Mouse (Mus musculus) stomach, embryonic 14.5 days (tissue): ENCODE measurements at regions not wholly inside any gene's neighbourhood (a gene's known extent, or its start where the extent isn't known, plus 50 kb on each side); places are given as distances from the start of the nearest gene placed in this dataset.

ENCODE experiments used
- ATAC-seq: fragments of 200-750 bp; cut with Nextera tagmentation; 2 replicates; pipeline ENCODE4 v1.8.0; 2017; ENCODE audit warnings: low read depth, moderate TSS enrichment; ENCODE audit not compliant: insufficient number of reproducible peaks, insufficient read depth, low FRiP score
- H3K27ac ChIP-seq: fragments of 300-500 bp; sonication (generic); 2 replicates; pipeline ENCODE4 v1.5.1; 2014; ENCODE audit warnings: mild to moderate bottlenecking, low read length, moderate library complexity, mixed read lengths
- H3K27me3 ChIP-seq: fragments of 300-500 bp; sonication (generic); 2 replicates; pipeline ENCODE4 v1.6.1; 2014; ENCODE audit warnings: low read length, control low read depth, mixed read lengths; ENCODE audit not compliant: control insufficient read depth, insufficient read depth
- H3K36me3 ChIP-seq: fragments of 300-500 bp; sonication (generic); 2 replicates; pipeline ENCODE4 v1.6.1; 2014; ENCODE audit warnings: mild to moderate bottlenecking, control low read depth, low read length, moderate library complexity, mixed read lengths; ENCODE audit not compliant: control insufficient read depth, insufficient read depth
- H3K4me1 ChIP-seq: fragments of 300-500 bp; sonication (generic); 2 replicates; pipeline ENCODE4 v1.6.1; 2014; ENCODE audit warnings: low read length, control low read depth, mixed read lengths; ENCODE audit not compliant: control insufficient read depth, insufficient read depth
- H3K4me2 ChIP-seq: fragments of 300-500 bp; sonication (generic); replicated peaks from 2 replicates; pipeline ENCODE4 v1.6.1; 2014; ENCODE audit warnings: low read depth, low read length, control low read depth
- H3K4me3 ChIP-seq: fragments of 300-500 bp; sonication (generic); 2 replicates; pipeline ENCODE4 v1.5.1; 2014; ENCODE audit warnings: low read depth, low read length, control low read depth
- H3K9ac ChIP-seq: fragments of 300-500 bp; sonication (generic); replicated peaks from 2 replicates; pipeline ENCODE4 v1.6.1; 2014; ENCODE audit warnings: low read depth, mild to moderate bottlenecking, control low read depth, low read length, moderate library complexity, mixed read lengths
- H3K9me3 ChIP-seq: fragments of 300-500 bp; sonication (generic); 2 replicates; pipeline ENCODE4 v1.6.1; 2016; ENCODE audit warnings: low read depth, low read length, control low read depth; ENCODE audit not compliant: control insufficient read depth
- WGBS: fragments of 180-500 bp; shearing (Covaris S2); extraction: QIAGEN DNeasy Blood & Tissue Kit; methylation state at CpG from one replicate; pipeline ENCODE4 v1.1.7; 2014; 5-methylcytosine and 5-hydroxymethylcytosine counted together

DNA sequence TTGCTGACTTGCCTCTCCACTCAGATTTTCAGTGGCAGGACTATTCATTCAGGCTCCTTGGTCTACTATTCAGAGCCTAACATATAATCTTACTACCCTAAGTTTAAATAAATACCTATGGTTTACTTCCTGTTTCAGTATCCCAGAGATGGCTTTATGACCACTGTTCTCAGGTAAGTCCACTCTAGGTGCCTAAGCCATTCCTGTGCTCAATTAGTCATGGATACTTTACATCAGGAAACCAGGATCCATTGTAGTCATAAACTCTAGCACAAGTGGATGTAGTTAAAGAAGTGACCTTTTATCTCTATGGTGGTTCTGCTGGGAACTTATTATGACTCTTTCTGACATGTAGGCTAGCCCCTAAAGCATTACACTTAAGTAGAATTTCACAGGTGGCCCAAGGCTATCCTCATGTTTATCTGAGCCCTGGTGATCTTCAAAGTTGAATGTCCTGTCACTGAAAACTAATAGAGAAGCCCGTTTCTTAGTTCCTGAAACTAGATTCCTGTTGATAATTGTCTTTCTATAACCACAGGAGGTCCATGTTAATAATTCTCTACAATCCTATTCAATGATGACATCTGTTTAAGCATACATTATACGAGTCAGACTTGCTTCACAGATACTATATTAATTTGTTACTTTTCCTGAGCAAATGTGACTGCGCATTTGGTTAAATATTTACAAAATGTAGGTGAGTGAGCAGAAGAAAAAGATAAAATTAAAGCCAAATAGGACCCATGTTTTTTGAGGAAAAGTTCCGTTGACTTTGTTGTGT lies 1067.0 kb downstream of the Car8 start:
- no peak overlapping the region for H3K9ac ChIP-seq
- WGBS: 47% methylated on average over 4 of the region's 4 CpGs
- H3K4me3 ChIP-seq: no peak overlapping the region

DNA sequence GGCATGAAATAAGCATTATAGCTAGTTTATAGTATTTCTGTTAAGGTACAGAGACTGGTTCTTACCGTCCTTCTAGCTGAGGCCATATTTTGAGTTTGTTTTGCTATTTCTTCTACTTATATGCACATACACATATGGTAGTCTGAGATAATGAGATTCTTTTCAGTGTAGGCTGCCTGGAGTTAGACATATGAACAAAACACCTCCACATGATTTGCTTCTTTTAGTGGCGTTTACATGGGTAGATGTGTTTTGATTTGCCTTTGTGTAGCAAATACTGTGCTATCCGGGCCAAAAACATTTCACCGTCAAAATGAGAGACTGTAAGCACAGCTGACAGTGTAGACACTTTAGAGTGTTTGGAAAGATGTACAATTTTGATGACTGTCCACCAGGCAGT lies 1077.4 kb downstream of the Car8 start:
- Histone ChIP-seq H3K9ac (no peak overlapping the region), H3K27ac (no peak overlapping the region), H3K27me3 (no peaks in the 10 kb centered on the region), H3K4me2 (no peak overlapping the region), H3K4me1 (no peaks in the 10 kb centered on the region), H3K36me3 (no peaks in the 10 kb centered on the region), H3K9me3 (no peaks in the 10 kb centered on the region), H3K4me3 (no peak overlapping the region)
- no peak for ATAC-seq
- WGBS: 83% methylated on average over 4 of the region's 4 CpGs

More for the DNA sequence above, 1067.0 kb downstream of the Car8 start:
- no peaks in the 10 kb centered on the region for H3K27me3 ChIP-seq
- no peaks in the 10 kb centered on the region for H3K9me3 ChIP-seq
- no peak overlapping the region for H3K27ac ChIP-seq
- H3K4me2 ChIP-seq: no peak overlapping the region
- H3K4me1 ChIP-seq: no peaks in the 10 kb centered on the region
- ATAC-seq: no peak
- no peaks in the 10 kb centered on the region for H3K36me3 ChIP-seq

DNA sequence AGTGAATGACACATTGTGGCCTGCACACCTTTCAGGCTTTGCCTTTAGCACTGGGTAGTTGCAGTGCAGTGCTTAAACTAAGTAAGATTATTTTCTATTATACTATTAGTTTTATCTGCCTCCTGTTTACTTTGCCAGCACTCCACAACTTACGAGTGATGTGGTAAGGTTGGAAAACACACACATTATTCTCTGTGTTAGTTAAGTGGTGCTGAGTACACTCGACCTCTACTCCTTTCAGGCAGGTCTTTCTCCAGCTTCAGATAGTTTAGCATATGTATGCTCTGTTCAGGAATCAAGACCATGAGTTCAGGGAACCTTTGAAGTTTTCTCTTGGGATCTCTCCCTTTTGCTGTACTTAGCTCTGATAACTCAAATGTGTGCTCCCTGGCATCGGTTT lies 1081.0 kb downstream of the Car8 start:
- WGBS: 63% methylated on average over 3 of the region's 3 CpGs
- Histone ChIP-seq H3K27ac (no peak overlapping the region), H3K4me1 (no peaks in the 10 kb centered on the region), H3K4me2 (no peak overlapping the region), H3K4me3 (no peak overlapping the region), H3K27me3 (no peaks in the 10 kb centered on the region), H3K9me3 (no peaks in the 10 kb centered on the region), H3K9ac (no peak overlapping the region), H3K36me3 (no peaks in the 10 kb centered on the region)
- ATAC-seq: peak; percentile 78; the same call in 1 of the 2 replicates

DNA sequence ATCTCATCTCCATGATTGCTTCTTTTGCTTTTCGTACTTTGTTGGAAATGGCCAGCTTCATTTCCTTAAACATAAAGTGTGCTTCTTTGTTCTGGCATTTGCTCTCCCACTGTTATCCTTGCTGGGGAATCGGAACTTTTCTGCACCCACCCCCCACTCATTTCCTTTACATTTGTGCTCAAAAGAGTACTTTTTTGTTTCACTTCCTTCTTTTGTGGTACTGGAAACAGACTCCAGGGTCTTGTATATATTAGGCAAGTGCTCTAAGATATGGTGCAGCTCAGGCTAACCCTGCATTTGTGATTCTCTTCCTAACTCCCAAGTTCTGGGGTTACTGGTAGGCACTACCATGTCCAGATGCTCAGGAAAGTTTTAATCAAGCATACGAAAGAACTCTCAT lies 1084.6 kb downstream of the Car8 start:
- Histone ChIP-seq H3K4me1 (no peaks in the 10 kb centered on the region), H3K36me3 (no peaks in the 10 kb centered on the region)
- ATAC-seq: no peak

DNA sequence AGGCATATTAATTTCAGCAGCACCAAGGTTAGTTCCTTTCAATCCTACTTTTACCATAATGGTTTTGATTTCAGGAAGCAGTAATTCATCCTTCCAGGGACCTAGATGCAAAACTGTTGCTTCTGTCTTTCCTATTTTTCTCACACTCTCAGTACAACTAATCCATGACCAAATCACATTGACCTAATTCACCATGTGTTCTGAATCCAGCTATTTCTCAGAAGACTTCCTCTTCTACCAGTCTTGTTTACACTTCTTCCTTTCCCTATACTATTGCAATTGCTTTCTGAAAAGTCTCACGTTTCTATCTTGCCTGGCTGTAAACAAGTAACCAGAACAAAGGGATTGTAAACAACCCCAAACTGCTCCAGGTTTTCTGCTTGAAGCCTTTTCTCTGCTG lies 1085.0 kb downstream of the Car8 start:
- H3K27ac ChIP-seq: no peak overlapping the region
- whole genome bisulfite sequencing: 3% methylated on average over 1 of the region's 1 CpGs

More for the DNA sequence above, 1084.6 kb downstream of the Car8 start:
- Histone ChIP-seq H3K9ac (no peak overlapping the region), H3K9me3 (no peaks in the 10 kb centered on the region), H3K4me2 (no peak overlapping the region), H3K27me3 (no peaks in the 10 kb centered on the region), H3K4me3 (no peak overlapping the region), H3K27ac (no peak overlapping the region)
- 73% methylated on average over 3 of the region's 3 CpGs for WGBS

DNA sequence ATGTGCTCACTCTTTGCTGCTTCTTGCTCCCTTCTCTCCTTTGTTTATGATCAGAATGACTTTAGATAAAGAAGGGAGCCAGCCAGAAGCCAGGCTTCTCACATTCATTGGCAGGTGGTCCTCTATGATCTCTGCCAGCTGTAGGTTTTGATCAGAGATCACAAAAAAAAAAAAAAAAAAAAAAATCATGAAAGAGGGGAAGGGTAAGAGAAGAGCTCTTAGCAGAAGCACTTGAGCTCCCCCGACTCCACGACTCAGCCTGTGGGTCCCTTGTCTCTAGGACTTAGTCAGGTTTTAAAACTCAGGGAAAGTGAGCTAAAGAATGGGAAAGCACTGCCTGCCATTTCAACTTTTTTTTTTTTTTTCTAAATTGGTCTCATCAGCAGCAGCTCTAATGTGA lies 1093.1 kb downstream of the Car8 start:
- Histone ChIP-seq H3K4me2 (no peak overlapping the region), H3K27me3 (no peaks in the 10 kb centered on the region), H3K36me3 (no peaks in the 10 kb centered on the region), H3K9me3 (no peaks in the 10 kb centered on the region), H3K4me3 (no peak overlapping the region), H3K27ac (no peak overlapping the region), H3K4me1 (no peaks in the 10 kb centered on the region), H3K9ac (no peak overlapping the region)
- ATAC-seq: no peak
- WGBS: 46% methylated on average over 2 of the region's 2 CpGs

More for the DNA sequence above, 1085.0 kb downstream of the Car8 start:
- H3K4me3 ChIP-seq: no peak overlapping the region
- no peaks in the 10 kb centered on the region for H3K27me3 ChIP-seq
- no peak overlapping the region for H3K4me2 ChIP-seq
- no peaks in the 10 kb centered on the region for H3K9me3 ChIP-seq
- no peak for ATAC-seq
- H3K36me3 ChIP-seq: no peaks in the 10 kb centered on the region
- H3K4me1 ChIP-seq: no peaks in the 10 kb centered on the region
- H3K9ac ChIP-seq: no peak overlapping the region

DNA sequence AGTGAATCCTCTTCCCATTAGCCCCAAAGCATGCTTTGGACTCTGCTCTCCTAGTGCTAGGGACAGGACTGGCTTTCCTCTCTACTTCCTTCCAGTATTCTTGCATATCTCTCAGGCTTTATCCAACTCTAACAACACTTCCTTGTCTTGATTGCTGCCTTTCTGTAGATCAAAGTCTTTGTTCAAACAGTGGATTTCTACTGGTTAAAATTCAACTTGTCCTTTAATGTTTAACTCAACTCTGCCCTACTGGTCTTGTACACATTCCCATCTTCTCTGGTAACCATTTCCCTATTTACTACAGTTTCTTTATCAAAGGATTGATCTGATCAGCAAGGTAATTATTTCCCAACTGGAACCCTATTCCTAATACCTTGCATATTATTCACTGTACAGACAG lies 1094.6 kb downstream of the Car8 start:
- Histone ChIP-seq H3K4me2 (no peak overlapping the region), H3K27me3 (no peaks in the 10 kb centered on the region), H3K27ac (no peak overlapping the region), H3K36me3 (no peaks in the 10 kb centered on the region), H3K9me3 (no peaks in the 10 kb centered on the region), H3K9ac (no peak overlapping the region), H3K4me3 (no peak overlapping the region), H3K4me1 (no peaks in the 10 kb centered on the region)
- peak; percentile 85 for ATAC-seq

DNA sequence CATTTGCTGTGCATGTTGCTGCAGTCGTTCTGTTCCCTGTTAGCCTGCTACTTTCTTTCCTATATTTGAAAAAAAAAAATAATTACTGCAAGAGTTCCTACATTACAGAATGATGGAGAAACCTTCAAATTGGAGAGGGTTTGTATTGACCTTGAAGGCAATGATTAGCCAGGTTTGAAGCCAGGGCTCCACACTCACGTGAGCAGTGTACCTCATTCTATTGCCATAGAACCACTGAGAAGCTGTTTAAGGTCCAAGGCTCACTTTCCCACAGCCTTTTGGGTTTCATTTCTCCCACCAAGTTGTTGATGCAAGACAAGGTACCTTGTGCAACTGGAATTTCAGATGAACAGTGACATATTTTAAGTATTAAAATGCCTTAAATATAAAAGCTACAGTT lies 1095.2 kb downstream of the Car8 start:
- Histone ChIP-seq H3K27me3 (no peaks in the 10 kb centered on the region), H3K4me2 (no peak overlapping the region), H3K27ac (no peak overlapping the region), H3K4me1 (no peaks in the 10 kb centered on the region), H3K4me3 (no peak overlapping the region), H3K9me3 (no peaks in the 10 kb centered on the region), H3K9ac (no peak overlapping the region), H3K36me3 (no peaks in the 10 kb centered on the region)
- WGBS: 60% methylated on average over 2 of the region's 2 CpGs
- no peak for ATAC-seq

DNA sequence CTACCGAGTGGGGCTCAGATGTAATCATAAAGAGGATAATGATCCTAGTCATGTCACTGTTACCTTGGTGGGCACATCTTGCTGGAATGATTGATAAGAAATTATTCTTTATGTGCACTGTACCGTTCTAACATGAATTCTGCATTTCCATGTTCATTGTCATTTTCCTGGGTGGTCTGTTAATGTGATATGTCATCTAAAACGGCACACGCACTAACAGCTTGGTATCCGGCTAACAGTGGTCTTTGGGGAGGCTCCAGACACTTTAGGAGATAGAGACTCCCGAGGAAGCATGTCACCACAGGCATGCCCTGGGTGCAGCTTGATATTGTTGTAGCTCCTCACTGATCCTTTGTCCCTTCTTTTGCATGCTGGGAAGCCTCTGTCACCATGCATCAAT lies 1096.1 kb downstream of the Car8 start:
- Histone ChIP-seq H3K27ac (no peak overlapping the region), H3K4me2 (no peak overlapping the region), H3K9me3 (no peaks in the 10 kb centered on the region), H3K4me3 (no peak overlapping the region), H3K4me1 (no peaks in the 10 kb centered on the region), H3K36me3 (no peaks in the 10 kb centered on the region), H3K9ac (no peak overlapping the region), H3K27me3 (no peaks in the 10 kb centered on the region)
- ATAC-seq: no peak
- 66% methylated on average over 6 of the region's 6 CpGs for WGBS
